Mouse (Mus musculus): Measurements from ENCODE around the gene Ppp1r14c. TPM values are rescaled to one million over a fixed set of nuclear protein-coding genes. Genes with fewer than 3 reads are reported as not detected.
"Not testable (repeated sequence)": the region's sequence is repeated elsewhere in the genome, so short reads cannot be mapped to it uniquely, and the experiment has no call there.

Ppp1r14c gene
- polyA plus RNA-seq, 1 experiment, result 11.2 TPM

DNA sequence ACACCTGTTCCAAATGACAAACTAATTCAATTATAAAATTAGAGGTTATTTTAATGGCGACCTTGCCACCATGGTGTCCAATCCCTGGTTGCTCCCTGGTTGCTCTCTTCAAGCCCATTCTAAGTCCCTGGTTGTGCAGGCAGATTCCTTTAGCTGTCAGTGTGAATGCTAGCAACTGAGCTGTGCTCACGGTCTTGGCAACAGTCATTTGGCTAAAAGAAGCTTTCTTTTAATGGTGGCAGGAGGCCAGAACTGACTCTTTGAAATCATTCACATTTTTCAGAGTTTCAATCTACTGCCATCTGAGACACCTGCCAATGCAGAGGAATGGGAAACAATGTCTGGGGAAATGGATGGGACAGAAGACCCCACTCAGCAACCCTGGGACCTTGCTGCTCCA, 130.9 kb downstream of the Ppp1r14c start:
- Histone ChIP-seq H3K4me3 (ENCODE audit: insufficient read depth, low read length) (no peak overlapping the region), H3K4me1 (ENCODE audit: control insufficient read depth, insufficient read depth, low read length) (no peaks in the 10 kb centered on the region), H3K27ac (ENCODE audit: insufficient read depth, low read length) (no peak overlapping the region)
- TF ChIP-seq CTCF (IDR thresholded peaks at IDR 0.05; ENCODE audit: extremely low read depth, insufficient read depth, low read length) (no peak), POLR2A (IDR thresholded peaks at IDR 0.05; ENCODE audit: extremely low read depth, insufficient read depth, low read length) (no peak)

DNA sequence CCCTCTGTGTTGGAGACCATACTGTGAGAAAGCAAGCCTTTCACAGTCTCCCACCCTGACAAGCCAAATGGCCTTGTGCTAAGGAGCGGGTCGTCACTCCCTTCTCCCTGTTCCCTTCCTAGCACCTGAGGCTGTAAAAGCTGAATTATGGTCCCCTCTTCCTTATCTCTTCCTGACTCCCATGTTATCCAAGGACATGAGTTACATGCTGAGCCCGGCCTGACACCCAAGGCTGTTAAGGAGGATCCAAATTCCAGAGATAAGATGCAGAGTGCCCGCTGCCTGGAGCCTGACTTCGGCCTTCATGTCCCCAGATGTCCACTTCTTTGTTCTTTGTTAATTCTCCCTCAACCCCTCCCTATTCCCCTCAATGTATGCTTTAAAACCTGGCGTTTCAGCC, 135.0 kb downstream of the Ppp1r14c start:
- H3K4me3 ChIP-seq (ENCODE audit: insufficient read depth, low read length); H3K4me1 ChIP-seq (ENCODE audit: control insufficient read depth, insufficient read depth, low read length); H3K27ac ChIP-seq (ENCODE audit: insufficient read depth, low read length): not testable (repeated sequence)

DNA sequence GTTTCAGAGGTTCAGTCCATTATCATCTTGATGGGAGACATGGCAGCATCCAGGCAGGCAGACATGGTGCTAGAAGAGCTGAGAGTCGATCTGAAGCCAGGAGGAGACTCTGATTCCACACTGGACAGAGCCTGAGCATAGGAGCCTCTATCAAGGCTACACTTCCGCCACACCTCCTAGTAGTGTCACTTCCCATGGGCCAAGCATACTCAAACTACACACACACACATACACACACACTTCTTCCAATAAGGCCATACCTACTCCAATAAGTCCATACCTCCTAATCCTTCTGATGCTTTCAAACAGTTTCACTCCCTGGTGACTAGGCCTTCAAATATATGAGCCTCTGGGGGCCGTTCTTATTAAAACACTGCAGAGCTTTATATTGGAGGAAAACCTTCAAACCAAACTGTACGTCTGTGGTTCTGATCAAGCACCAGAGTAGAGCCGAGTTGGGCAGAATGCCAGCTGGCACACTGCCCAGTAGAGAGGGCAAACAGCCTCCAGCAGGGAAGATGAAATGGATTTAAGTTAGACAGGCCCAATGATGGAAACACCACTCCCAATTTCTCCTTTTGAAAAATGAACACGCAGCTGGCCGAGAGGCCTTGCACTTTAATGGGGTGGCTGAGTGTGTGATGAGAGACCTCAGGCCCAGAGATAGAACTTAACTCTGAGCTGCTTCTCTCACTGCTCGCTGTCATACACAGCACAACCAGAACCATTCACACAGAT, 141.8 kb downstream of the Ppp1r14c start:
- Histone ChIP-seq H3K27ac (ENCODE audit: insufficient read depth, low read length) (no peak overlapping the region), H3K4me1 (ENCODE audit: control insufficient read depth, insufficient read depth, low read length) (no peaks in the 10 kb centered on the region), H3K4me3 (ENCODE audit: insufficient read depth, low read length) (no peak overlapping the region)
- no peak for TF ChIP-seq POLR2A (IDR thresholded peaks at IDR 0.05; ENCODE audit: extremely low read depth, insufficient read depth, low read length)
- no peak for TF ChIP-seq CTCF (IDR thresholded peaks at IDR 0.05; ENCODE audit: extremely low read depth, insufficient read depth, low read length)

GRCm38 (mm10) chr10:3508222-3508588, 142.3 kb downstream of the Ppp1r14c start:
- H3K27ac ChIP-seq (ENCODE audit: insufficient read depth, low read length), result no peak overlapping the region
- no peak for TF ChIP-seq CTCF (IDR thresholded peaks at IDR 0.05; ENCODE audit: extremely low read depth, insufficient read depth, low read length)
- no peak for TF ChIP-seq POLR2A (IDR thresholded peaks at IDR 0.05; ENCODE audit: extremely low read depth, insufficient read depth, low read length)
- H3K4me1 ChIP-seq (ENCODE audit: control insufficient read depth, insufficient read depth, low read length), result no peaks in the 10 kb centered on the region

DNA sequence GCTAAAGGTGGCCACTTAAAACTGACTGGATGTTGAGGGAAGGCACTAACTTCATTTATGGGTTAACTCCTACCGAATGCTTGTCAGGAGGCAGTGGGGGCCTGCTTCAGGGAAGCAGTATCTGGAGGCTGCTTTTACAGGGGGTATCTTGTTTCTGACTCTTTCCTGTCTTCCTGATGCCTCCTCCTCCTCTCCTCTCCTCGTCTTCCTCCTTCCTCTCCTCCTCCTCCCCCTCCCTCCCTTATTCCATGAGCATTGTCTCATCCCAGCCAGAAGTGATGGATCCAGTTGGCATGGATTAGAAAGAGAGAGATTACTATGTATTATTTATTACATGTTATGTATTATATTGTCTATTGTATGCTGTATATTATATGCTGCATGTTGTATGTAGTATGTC, 142.9 kb downstream of the Ppp1r14c start:
- no peak overlapping the region for H3K4me3 ChIP-seq (ENCODE audit: insufficient read depth, low read length)
- no peaks in the 10 kb centered on the region for H3K4me1 ChIP-seq (ENCODE audit: control insufficient read depth, insufficient read depth, low read length)
- no peak for TF ChIP-seq CTCF (IDR thresholded peaks at IDR 0.05; ENCODE audit: extremely low read depth, insufficient read depth, low read length)
- TF ChIP-seq POLR2A (IDR thresholded peaks at IDR 0.05; ENCODE audit: extremely low read depth, insufficient read depth, low read length), result no peak
- no peak overlapping the region for H3K27ac ChIP-seq (ENCODE audit: insufficient read depth, low read length)

More at GRCm38 (mm10) chr10:3508222-3508588, 142.3 kb downstream of the Ppp1r14c start:
- no peak overlapping the region for H3K4me3 ChIP-seq (ENCODE audit: insufficient read depth, low read length)

DNA sequence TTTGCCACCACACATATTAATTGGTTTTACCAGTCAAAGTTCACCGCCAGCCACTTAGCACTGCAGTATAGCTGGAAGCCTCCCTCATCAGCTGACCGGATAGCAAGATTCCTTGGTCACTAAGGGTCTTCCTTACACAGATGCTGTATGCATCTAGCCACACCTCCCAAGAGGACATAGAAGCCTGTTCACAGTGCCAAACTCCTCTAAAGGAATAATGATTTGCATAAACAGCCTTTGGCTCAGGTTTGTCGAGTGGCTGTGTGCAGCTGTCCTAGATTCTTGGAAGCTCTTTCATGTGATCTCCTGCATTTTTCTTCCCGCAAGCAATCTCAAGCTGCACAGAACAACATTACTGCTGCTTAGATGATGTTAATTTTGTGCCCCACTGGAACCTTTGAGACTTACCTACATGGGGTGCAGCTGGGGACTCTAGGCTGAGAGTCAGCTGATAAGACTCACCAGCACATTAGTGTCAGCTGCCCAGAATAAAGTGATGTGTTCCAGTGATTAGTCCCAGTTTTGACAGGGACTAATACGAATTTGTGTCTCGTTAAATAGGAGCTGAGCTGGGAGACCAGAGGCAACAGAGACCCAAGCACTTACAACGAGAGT, 143.9 kb downstream of the Ppp1r14c start:
- H3K4me1 ChIP-seq (ENCODE audit: control insufficient read depth, insufficient read depth, low read length), result no peaks in the 10 kb centered on the region; the same call in 1 of the 2 replicates
- TF ChIP-seq CTCF (IDR thresholded peaks at IDR 0.05; ENCODE audit: extremely low read depth, insufficient read depth, low read length) (no peak), POLR2A (IDR thresholded peaks at IDR 0.05; ENCODE audit: extremely low read depth, insufficient read depth, low read length) (no peak)
- H3K4me3 ChIP-seq (ENCODE audit: insufficient read depth, low read length), result no peak overlapping the region
- no peak overlapping the region for H3K27ac ChIP-seq (ENCODE audit: insufficient read depth, low read length)

DNA sequence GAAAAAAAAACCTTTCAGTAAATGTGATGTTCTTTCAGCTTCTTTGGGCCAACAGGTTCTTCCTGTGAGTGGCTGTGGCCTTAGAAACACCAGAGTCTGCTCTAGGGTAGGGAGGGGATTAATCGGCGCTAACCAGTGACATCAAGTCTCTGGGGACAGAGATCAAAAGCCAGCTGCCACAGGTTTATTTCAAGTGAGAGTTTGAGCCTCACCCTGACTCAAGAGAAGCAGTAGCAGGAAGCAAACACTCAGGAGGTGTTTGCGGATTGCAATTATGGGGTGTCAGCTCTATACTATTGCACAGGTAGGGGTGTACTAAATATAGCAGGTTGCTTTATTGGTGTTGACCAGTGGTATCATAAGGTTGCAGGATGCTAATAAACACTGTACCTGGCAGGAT, 144.6 kb downstream of the Ppp1r14c start:
- TF ChIP-seq POLR2A (IDR thresholded peaks at IDR 0.05; ENCODE audit: extremely low read depth, insufficient read depth, low read length) (no peak), CTCF (IDR thresholded peaks at IDR 0.05; ENCODE audit: extremely low read depth, insufficient read depth, low read length) (no peak)

GRCm38 (mm10) chr10:3511401-3511800, 145.5 kb downstream of the Ppp1r14c start:
- Histone ChIP-seq H3K4me1 (ENCODE audit: control insufficient read depth, insufficient read depth, low read length) (no peaks in the 10 kb centered on the region; the same call in 1 of the 2 replicates), H3K27ac (ENCODE audit: insufficient read depth, low read length) (no peak overlapping the region), H3K4me3 (ENCODE audit: insufficient read depth, low read length) (no peak overlapping the region)
- TF ChIP-seq CTCF (IDR thresholded peaks at IDR 0.05; ENCODE audit: extremely low read depth, insufficient read depth, low read length) (no peak), POLR2A (IDR thresholded peaks at IDR 0.05; ENCODE audit: extremely low read depth, insufficient read depth, low read length) (no peak)

More for the DNA sequence above, 144.6 kb downstream of the Ppp1r14c start:
- H3K27ac ChIP-seq (ENCODE audit: insufficient read depth, low read length), result no peak overlapping the region
- H3K4me1 ChIP-seq (ENCODE audit: control insufficient read depth, insufficient read depth, low read length), result no peaks in the 10 kb centered on the region; the same call in 1 of the 2 replicates
- no peak overlapping the region for H3K4me3 ChIP-seq (ENCODE audit: insufficient read depth, low read length)

DNA sequence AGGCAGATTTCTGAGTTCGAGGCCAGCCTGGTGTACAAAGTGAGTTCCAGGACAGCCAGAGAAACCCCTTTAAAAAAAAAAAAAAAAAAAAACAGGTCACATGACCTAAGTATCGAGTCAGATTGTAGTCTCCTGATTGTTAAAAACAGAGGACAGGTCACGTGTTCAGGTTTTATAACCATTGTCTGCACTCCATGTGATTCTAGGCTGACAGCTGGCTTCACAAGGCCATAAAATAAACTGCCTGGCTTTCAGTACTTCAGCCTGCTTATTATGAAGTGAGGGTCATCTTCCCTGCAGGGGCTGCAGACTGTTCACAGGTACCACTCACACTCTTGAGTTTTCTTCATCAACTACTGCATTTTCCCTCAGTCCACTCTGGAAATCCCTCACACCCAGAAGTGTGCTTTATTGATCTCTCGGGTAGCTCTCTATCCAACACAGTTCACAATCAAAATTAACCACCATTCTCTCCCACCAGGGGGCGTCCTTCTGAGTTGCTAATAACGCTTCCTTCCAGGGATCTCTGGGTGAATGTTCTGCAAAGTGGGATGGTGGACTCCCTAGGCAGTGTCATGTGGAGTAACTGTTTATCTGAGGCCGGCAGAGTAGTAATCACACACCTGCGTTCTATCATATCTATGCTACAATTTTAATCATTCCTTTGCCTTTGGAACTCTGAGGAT, 146.9 kb downstream of the Ppp1r14c start:
- no peak overlapping the region for H3K4me3 ChIP-seq (ENCODE audit: insufficient read depth, low read length)
- TF ChIP-seq CTCF (IDR thresholded peaks at IDR 0.05; ENCODE audit: extremely low read depth, insufficient read depth, low read length), result no peak
- no peak for TF ChIP-seq POLR2A (IDR thresholded peaks at IDR 0.05; ENCODE audit: extremely low read depth, insufficient read depth, low read length)
- H3K27ac ChIP-seq (ENCODE audit: insufficient read depth, low read length), result no peak overlapping the region
- H3K4me1 ChIP-seq (ENCODE audit: control insufficient read depth, insufficient read depth, low read length), result no peaks in the 10 kb centered on the region; the same call in 1 of the 2 replicates

GRCm38 (mm10) chr10:3513947-3514346, 148.1 kb downstream of the Ppp1r14c start:
- Histone ChIP-seq H3K4me3 (ENCODE audit: insufficient read depth, low read length) (no peak overlapping the region), H3K27ac (ENCODE audit: insufficient read depth, low read length) (no peak overlapping the region), H3K4me1 (ENCODE audit: control insufficient read depth, insufficient read depth, low read length) (no peaks in the 10 kb centered on the region; the same call in 1 of the 2 replicates)
- TF ChIP-seq POLR2A (IDR thresholded peaks at IDR 0.05; ENCODE audit: extremely low read depth, insufficient read depth, low read length) (no peak), CTCF (IDR thresholded peaks at IDR 0.05; ENCODE audit: extremely low read depth, insufficient read depth, low read length) (no peak)

Other genes starting within 250 kb of the Ppp1r14c start
- gene H60c, start 98.3 kb upstream of the Ppp1r14c start, polyA plus RNA-seq (2012; rRNA removed), result not detected in 2 replicates
- gene Iyd, start 174.2 kb downstream of the Ppp1r14c start, polyA plus RNA-seq (2012; rRNA removed), result 0.17 and 0.55 TPM in 2 replicates

Measured in cortical plate, adult 2 months (tissue).